Mouse (Mus musculus) intestine, embryonic 14.5 days (tissue): Measurements from ENCODE around the gene Pick1. TPM values are rescaled to one million over a fixed set of nuclear protein-coding genes. Genes with fewer than 3 reads are reported as not detected.

ENCODE experiments used
- ATAC-seq: fragments of 200-750 bp; cut with Nextera tagmentation; replicated peaks from 2 replicates; pipeline ENCODE4 v1.8.0; 2017; ENCODE audit warnings: low read depth, moderate number of reproducible peaks, moderate TSS enrichment, moderate library complexity; ENCODE audit not compliant: low FRiP score, low TSS enrichment
- DNase-seq: peaks from one replicate; pipeline ENCODE4 v3.0.0-alpha.2; 2018; ENCODE audit warnings: low spot score
- H3K27ac ChIP-seq: fragments of 300-500 bp; sonication (generic); 2 replicates; pipeline ENCODE4 v1.5.1; 2014; ENCODE audit warnings: low read depth, mild to moderate bottlenecking, control low read depth
- H3K27me3 ChIP-seq: fragments of 300-500 bp; sonication (generic); replicated peaks from 2 replicates; pipeline ENCODE4 v1.6.1; 2014; ENCODE audit warnings: low read length, control low read depth; ENCODE audit not compliant: control insufficient read depth, insufficient read depth
- H3K36me3 ChIP-seq: fragments of 300-500 bp; sonication (generic); 2 replicates; pipeline ENCODE4 v1.6.1; 2014; ENCODE audit warnings: low read length, control low read depth; ENCODE audit not compliant: control insufficient read depth, insufficient read depth
- H3K4me1 ChIP-seq: fragments of 300-500 bp; sonication (generic); replicated peaks from 2 replicates; pipeline ENCODE4 v1.6.1; 2014; ENCODE audit warnings: low read length, control low read depth, mixed read lengths; ENCODE audit not compliant: control insufficient read depth, insufficient read depth
- H3K4me2 ChIP-seq: fragments of 300-500 bp; sonication (generic); 2 replicates; pipeline ENCODE4 v1.6.1; 2014; ENCODE audit warnings: low read length
- H3K4me3 ChIP-seq: fragments of 300-500 bp; sonication (generic); 2 replicates; pipeline ENCODE4 v1.5.1; 2014; ENCODE audit warnings: low read depth, low read length, control low read depth, mixed read lengths
- H3K9ac ChIP-seq: fragments of 300-500 bp; sonication (generic); 2 replicates; pipeline ENCODE4 v1.6.1; 2014; ENCODE audit warnings: mild to moderate bottlenecking, low read length
- H3K9me3 ChIP-seq: fragments of 300-500 bp; sonication (generic); 2 replicates; pipeline ENCODE4 v1.6.1; 2016; ENCODE audit warnings: low read length, control low read depth; ENCODE audit not compliant: control insufficient read depth
- WGBS: fragments of 180-500 bp; shearing (Covaris S2); extraction: QIAGEN DNeasy Blood & Tissue Kit; methylation state at CpG from one replicate; pipeline ENCODE4 v1.1.7; 2014; 5-methylcytosine and 5-hydroxymethylcytosine counted together
- polyA plus RNA-seq: library from polyadenylated mRNA; unstranded; fragments of >200 nt; fragmentation: Nextera tagmentation; extraction: Ambion mirVana; gene quantifications from 2 replicates; pipeline ENCODE4 v1.2.1, GENCODE M21; 2014

The Pick1 gene
- polyA plus RNA-seq, 1 experiment from 2014 or later, result 28.3 TPM

DNA sequence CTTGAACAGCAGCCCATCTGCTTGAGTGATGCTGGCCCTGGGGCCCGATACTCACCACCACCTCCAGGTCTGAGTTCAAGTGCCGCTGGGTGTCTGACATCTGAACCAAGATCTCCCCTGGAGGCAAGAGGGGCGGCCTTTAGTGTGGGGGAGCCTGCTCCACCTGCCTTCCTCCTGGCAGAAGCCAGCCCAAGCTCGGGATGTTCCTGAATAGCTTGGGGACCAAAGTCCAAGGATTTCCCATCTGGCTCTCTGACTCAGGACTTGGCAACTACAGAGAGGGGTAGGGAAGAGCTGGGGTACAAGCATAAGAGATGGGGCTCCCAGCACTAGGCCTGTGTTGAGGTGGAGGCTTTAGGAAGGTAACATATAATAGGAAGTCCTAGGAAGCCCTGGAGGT, 54.4 kb downstream of the Pick1 start:
- Histone ChIP-seq H3K4me1 (no peaks in the 10 kb centered on the region), H3K9ac (no peak overlapping the region), H3K9me3 (no peaks in the 10 kb centered on the region), H3K4me3 (no peak overlapping the region), H3K27ac (no peak overlapping the region), H3K27me3 (no peaks in the 10 kb centered on the region), H3K36me3 (peaks cover 10% of the 10 kb centered on the region), H3K4me2 (no peak overlapping the region)
- ATAC-seq, result no peak
- 70% methylated on average over 4 of the region's 4 CpGs for WGBS
- DNase-seq, result no peak

DNA sequence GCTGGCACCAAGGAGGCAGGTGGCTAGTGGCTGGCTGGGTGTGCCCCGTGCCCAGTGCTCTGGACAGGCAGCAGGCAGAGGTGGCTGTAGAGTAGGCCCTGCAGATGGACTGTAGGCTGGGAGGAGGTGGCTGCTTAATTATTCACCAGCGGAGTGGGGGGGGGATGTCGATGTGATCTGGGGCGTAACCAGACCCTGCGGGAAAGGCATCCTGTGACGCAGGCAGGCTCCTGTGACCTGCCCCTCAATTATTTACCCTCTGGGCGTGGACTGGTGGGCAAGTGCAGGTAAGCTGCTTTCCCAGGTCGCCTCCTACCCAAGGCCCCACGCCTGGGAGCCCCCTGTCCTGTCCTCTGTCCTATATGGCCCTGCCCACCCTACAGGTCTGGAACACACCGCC, 56.4 kb downstream of the Pick1 start, which contains the start of gene Baiap2l2:
Gene Baiap2l2, minus strand, starts transcription at position 139 of the 400 bp plus-strand sequence.
- Histone ChIP-seq H3K4me2 (0 out of 2 replicates have a peak within 1 kb of the TSS, but pooled peaks have one; percentile 11), H3K4me1 (no peaks in the 10 kb centered on the region), H3K9me3 (no peaks in the 10 kb centered on the region), H3K9ac (no peak within 1 kb of the TSS), H3K4me3 (no peak within 1 kb of the TSS), H3K27me3 (no peaks in the 10 kb centered on the region), H3K36me3 (peaks cover 10% of the 10 kb centered on the region), H3K27ac (no peak within 1 kb of the TSS)
- WGBS, result 47% methylated on average over 10 of the region's 10 CpGs
- DNase-seq (peak; percentile 67), ATAC-seq (peak; percentile 51)

DNA sequence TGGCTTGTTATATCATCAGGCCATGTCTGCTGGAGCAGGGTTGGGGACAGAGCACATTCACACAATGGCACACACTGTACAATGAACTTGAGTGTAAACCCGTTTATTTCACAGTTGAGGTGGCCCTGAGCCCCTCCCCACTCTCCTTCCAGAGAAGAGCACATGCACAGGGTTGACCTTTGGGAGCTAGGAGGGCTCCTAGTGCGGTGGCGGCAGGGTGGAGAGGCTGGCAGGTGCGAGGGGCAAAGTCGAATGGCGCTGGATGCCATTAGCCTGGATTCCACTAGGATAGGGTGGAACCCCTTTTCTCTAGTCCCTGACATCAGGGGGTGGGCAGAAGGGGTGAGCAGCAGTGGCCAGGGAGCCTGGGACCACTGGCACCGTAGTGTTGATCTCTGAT, 57.2 kb downstream of the Pick1 start:
- ATAC-seq, result no peak
- Histone ChIP-seq H3K9me3 (no peaks in the 10 kb centered on the region), H3K4me1 (no peaks in the 10 kb centered on the region), H3K27me3 (no peaks in the 10 kb centered on the region), H3K9ac (no peak overlapping the region), H3K4me2 (no peak overlapping the region), H3K36me3 (peaks cover 10% of the 10 kb centered on the region), H3K27ac (no peak overlapping the region), H3K4me3 (no peak overlapping the region)
- no peak for DNase-seq
- WGBS, result 87% methylated on average over 7 of the region's 7 CpGs

DNA sequence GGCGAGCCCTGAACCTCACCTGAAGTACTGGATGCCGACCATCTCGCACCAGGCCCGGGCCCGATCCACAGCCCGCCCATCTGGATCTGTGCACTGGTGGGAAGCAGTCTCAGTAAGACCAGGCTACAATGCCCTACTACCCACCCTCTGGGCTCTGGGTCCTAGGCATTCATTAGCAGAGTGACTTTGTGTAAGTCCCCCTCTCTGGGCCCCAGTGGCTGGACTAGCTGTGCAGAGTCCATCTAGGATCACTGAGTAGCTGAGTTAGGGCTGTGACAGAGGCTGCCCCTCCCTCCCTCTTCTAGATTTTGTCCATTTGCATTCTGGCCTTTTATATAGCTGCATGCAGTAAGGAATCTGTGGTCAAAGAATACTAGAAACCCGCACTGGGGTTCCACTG, 58.1 kb downstream of the Pick1 start:
- WGBS, result 91% methylated on average over 7 of the region's 7 CpGs
- no peaks in the 10 kb centered on the region for H3K27me3 ChIP-seq
- no peaks in the 10 kb centered on the region for H3K4me1 ChIP-seq
- H3K9ac ChIP-seq, result no peak overlapping the region
- H3K27ac ChIP-seq, result no peak overlapping the region
- ATAC-seq, result no peak
- H3K9me3 ChIP-seq, result no peaks in the 10 kb centered on the region
- no peak overlapping the region for H3K4me2 ChIP-seq
- H3K36me3 ChIP-seq, result peaks cover 10% of the 10 kb centered on the region
- H3K4me3 ChIP-seq, result no peak overlapping the region
- DNase-seq, result no peak

DNA sequence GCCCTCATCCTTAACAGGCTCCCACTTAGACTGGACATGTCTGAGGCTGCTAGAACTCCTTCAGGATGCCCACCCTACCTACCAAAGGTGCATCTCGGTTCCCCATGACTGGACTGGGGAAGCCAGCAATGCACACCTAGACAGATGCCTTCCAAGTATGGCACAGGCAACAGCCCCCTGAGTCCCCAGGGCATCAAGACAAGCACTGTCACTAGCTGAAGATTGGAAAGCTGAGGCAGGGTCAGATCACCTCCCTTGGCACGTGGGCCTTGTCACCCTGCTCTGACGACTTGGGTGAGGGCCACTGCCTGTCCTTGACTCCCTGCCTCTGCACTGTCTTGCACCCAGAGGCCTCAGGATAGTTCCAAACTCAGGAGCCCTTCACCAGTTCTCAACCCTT, 59.4 kb downstream of the Pick1 start:
- H3K4me2 ChIP-seq, result no peak overlapping the region
- H3K4me1 ChIP-seq, result no peaks in the 10 kb centered on the region
- H3K4me3 ChIP-seq, result no peak overlapping the region
- ATAC-seq (no peak), DNase-seq (no peak)
- H3K9me3 ChIP-seq, result no peaks in the 10 kb centered on the region
- 82% methylated on average over 3 of the region's 3 CpGs for WGBS
- H3K36me3 ChIP-seq, result peaks cover 10% of the 10 kb centered on the region
- H3K27me3 ChIP-seq, result no peaks in the 10 kb centered on the region
- H3K9ac ChIP-seq, result no peak overlapping the region
- no peak overlapping the region for H3K27ac ChIP-seq

DNA sequence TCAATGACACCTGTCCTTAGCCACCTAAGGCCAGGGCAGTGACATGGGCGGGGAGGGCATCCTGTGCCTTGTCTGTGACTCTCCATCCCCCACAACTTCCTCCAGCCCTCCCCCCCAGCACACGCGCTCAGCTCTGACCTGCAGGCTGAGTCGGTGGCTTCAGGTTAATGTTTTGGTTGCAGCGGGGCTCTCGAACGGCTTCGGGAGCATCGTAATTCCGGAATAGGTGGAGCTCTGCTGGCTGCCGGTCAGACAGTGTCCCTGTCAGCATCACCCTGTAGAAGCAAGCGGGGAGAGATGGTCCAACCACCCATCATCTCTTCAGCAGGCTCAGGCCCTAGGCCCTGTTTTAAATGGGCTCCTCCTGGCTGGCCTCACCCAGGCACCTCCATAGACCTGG, 60.5 kb downstream of the Pick1 start:
- no peak overlapping the region for H3K27ac ChIP-seq
- no peaks in the 10 kb centered on the region for H3K27me3 ChIP-seq
- no peak overlapping the region for H3K4me2 ChIP-seq
- DNase-seq, result no peak
- no peak for ATAC-seq
- H3K9me3 ChIP-seq, result no peaks in the 10 kb centered on the region
- H3K4me1 ChIP-seq, result no peaks in the 10 kb centered on the region
- no peak overlapping the region for H3K4me3 ChIP-seq
- peaks cover 10% of the 10 kb centered on the region for H3K36me3 ChIP-seq
- 84% methylated on average over 12 of the region's 12 CpGs for WGBS
- no peak overlapping the region for H3K9ac ChIP-seq

DNA sequence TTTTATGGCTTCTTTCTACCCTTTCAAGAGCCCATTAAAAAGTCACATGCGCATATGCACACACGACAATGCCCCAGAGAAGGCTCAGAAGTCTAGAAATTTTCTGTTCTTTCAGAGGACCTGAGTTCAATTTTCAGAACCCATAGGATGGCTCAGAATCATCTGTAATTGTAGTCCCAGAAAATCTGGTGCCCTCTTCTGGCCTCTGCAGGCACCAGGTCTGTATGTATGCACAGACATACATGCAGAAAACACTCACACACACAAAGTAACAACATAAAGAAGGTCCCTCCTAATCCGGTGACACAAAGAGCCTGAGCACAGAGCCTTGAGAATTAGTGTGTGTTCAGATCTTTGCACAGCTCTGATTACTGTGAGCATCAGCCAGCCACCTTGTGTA, 61.4 kb downstream of the Pick1 start:
- no peak overlapping the region for H3K4me2 ChIP-seq
- no peak overlapping the region for H3K4me3 ChIP-seq
- H3K9me3 ChIP-seq, result no peaks in the 10 kb centered on the region
- ATAC-seq (no peak), DNase-seq (no peak)
- H3K36me3 ChIP-seq, result peaks cover 10% of the 10 kb centered on the region
- no peaks in the 10 kb centered on the region for H3K4me1 ChIP-seq
- no peak overlapping the region for H3K27ac ChIP-seq
- no peaks in the 10 kb centered on the region for H3K27me3 ChIP-seq
- WGBS, result 69% methylated on average over 3 of the region's 3 CpGs
- no peak overlapping the region for H3K9ac ChIP-seq

DNA sequence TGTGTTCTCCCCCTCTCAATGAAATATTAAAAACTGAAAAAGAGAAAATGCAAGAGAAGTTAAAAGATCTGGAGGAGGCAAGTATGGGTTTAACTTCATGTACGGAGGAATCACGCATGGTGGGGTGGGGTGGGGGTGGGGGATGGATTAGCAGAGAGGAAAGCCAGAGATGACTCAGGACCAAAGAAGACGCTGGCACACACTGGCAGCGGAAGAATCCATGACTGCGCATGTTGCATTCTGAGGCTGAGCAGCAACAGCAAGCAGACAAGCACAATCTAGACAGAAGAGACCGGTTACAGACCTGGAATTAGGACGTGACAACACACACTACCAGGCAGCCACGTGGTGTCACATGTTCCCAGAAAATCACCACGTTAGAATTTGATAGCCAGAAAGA, 63.8 kb downstream of the Pick1 start:
- DNase-seq, result no peak
- H3K4me2 ChIP-seq, result no peak overlapping the region
- H3K27ac ChIP-seq, result no peak overlapping the region
- H3K9ac ChIP-seq, result no peak overlapping the region
- no peak overlapping the region for H3K4me3 ChIP-seq
- no peaks in the 10 kb centered on the region for H3K4me1 ChIP-seq
- ATAC-seq, result no peak
- H3K27me3 ChIP-seq, result no peaks in the 10 kb centered on the region
- H3K36me3 ChIP-seq, result no peaks in the 10 kb centered on the region
- no peaks in the 10 kb centered on the region for H3K9me3 ChIP-seq
- WGBS, result 79% methylated on average over 9 of the region's 9 CpGs

DNA sequence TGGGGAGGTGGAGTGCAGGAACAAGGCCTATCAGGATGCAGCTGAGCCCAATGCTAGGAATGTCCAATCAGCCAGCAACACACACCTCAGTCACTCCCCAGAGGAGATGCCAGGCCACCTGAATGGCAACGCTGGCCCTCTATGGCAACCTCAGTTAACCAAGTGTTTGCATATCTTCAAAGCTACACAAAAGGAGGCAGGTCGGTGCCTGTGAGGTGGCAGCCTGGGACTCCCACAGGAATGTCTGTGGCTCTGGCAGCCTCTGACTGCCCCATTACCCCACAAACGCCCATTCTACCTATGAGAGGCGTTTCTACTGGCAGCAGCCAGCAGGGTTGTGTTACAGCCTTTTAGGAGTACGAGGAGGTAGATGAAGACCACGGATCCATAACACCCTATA, 69.6 kb downstream of the Pick1 start:
- no peak overlapping the region for H3K27ac ChIP-seq
- H3K36me3 ChIP-seq, result no peaks in the 10 kb centered on the region
- 86% methylated on average over 6 of the region's 6 CpGs for WGBS
- no peak for DNase-seq
- no peaks in the 10 kb centered on the region for H3K27me3 ChIP-seq
- ATAC-seq, result no peak
- no peaks in the 10 kb centered on the region for H3K9me3 ChIP-seq
- H3K9ac ChIP-seq, result no peak overlapping the region
- H3K4me3 ChIP-seq, result no peak overlapping the region
- H3K4me2 ChIP-seq, result no peak overlapping the region
- no peaks in the 10 kb centered on the region for H3K4me1 ChIP-seq
